Mouse (Mus musculus): ENCODE results near the gene Hsd17b12.

GRCm38 (mm10) chr2:94141293-94141692, 16.5 kb downstream of the Hsd17b12 start:
- TF ChIP-seq MAZ (IDR thresholded peaks at IDR 0.05; ENCODE audit: low read depth, low read length) (no peak), KAT2A (IDR thresholded peaks at IDR 0.05; ENCODE audit: insufficient replicate concordance, low read length) (no peak), CTCF (conservative IDR thresholded peaks at IDR 0.05 in 1 of 2, IDR thresholded peaks at IDR 0.05 in 1 of 2; ENCODE audit: low read depth in 2 of 2, low read length in 2 of 2) (no peak), USF2 (conservative IDR thresholded peaks at IDR 0.05; ENCODE audit: low read depth, low read length) (no peak)

Data from CH12.LX (cell line).